Mouse (Mus musculus) kidney, adult 2 months (tissue): ENCODE data around the gene Slc16a11. TPM values are rescaled to one million over a fixed set of nuclear protein-coding genes. Genes with fewer than 3 reads are reported as not detected.
A peak's percentile ranks its signal among the peaks of the same experiment; 100 is the strongest.

ENCODE experiments used
- DNase-seq: peaks from one replicate; pipeline ENCODE4 v3.0.0; 2021
- H3K27ac ChIP-seq: fragments of 200-500 bp; 2 replicates; pipeline ENCODE4 v1.5.1; 2012; ENCODE audit warnings: low read depth, low read length, control low read depth, inconsistent platforms; ENCODE audit not compliant: insufficient read depth
- H3K27me3 ChIP-seq: fragments of 200-500 bp; replicated peaks from 2 replicates; pipeline ENCODE4 v1.6.1; 2012; ENCODE audit warnings: mild to moderate bottlenecking, moderate library complexity, low read length, inconsistent platforms; ENCODE audit not compliant: control insufficient read depth, insufficient read depth
- H3K36me3 ChIP-seq: fragments of 200-500 bp; 2 replicates; pipeline ENCODE4 v1.6.1; 2012; ENCODE audit warnings: mild to moderate bottlenecking, moderate library complexity, low read length, inconsistent platforms; ENCODE audit not compliant: control insufficient read depth, insufficient read depth
- H3K4me1 ChIP-seq: fragments of 200-500 bp; 2 replicates; pipeline ENCODE4 v1.6.1; 2011; ENCODE audit warnings: low read length; ENCODE audit not compliant: control insufficient read depth, insufficient read depth
- H3K4me3 ChIP-seq: fragments of 200-500 bp; 2 replicates; pipeline ENCODE4 v1.5.1; 2011; ENCODE audit warnings: mild to moderate bottlenecking, low read depth, low read length, control low read depth; ENCODE audit not compliant: insufficient read depth
- CTCF ChIP-seq: fragments of 200-500 bp; conservative IDR thresholded peaks from 2 replicates; pipeline ENCODE4 v1.5.1; 2011; ENCODE audit warnings: low read depth, mild to moderate bottlenecking, control low read depth, low read length, moderate library complexity, mixed read lengths; ENCODE audit not compliant: insufficient read depth, insufficient read length
- POLR2A ChIP-seq: fragments of 200-500 bp; IDR thresholded peaks from one replicate; pipeline ENCODE4 v1.6.1; 2011; ENCODE audit warnings: low read depth, low read length, control low read depth
- WGBS: fragments of 180-500 bp; shearing (Covaris S2); methylation state at CpG from one replicate; pipeline ENCODE4 v1.1.7; 2018; 5-methylcytosine and 5-hydroxymethylcytosine counted together
- polyA plus RNA-seq: library from polyadenylated mRNA; depleted of rRNA; stranded (reverse); fragments of >200 nt; gene quantifications from 2 replicates; pipeline ENCODE4 v1.2.3, GENCODE M21; 2012

Slc16a11 gene
- polyA plus RNA-seq, 1 experiment, result 36.4 TPM

DNA sequence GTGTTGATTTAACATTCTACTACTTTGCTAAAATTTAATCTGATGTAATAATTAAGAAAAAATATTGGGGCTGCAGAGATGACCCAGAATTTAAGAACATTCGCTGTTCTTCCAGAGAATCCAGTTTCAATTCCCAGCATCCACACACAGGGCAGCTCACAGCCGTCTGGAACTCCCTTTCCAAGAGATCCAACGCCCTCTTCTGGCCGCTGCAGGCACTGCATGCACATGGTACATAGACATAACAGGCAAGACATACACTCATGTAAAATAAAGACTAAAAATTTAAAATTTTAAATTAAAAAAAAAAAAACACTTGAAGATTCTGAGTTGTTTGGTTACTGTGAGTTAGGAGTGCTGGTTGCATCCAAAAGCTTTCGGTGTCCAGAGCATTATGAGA, 40.3 kb upstream of the Slc16a11 start:
- no peak for TF ChIP-seq POLR2A
- peak; percentile 40; the same call in 1 of the 2 replicates for TF ChIP-seq CTCF
- Histone ChIP-seq H3K4me3 (no peak overlapping the region), H3K36me3 (no peaks in the 10 kb centered on the region), H3K27ac (no peak overlapping the region), H3K4me1 (peaks cover 6% of the 10 kb centered on the region; the same call in 1 of the 2 replicates), H3K27me3 (no peaks in the 10 kb centered on the region)
- 48% methylated on average over 5 of the region's 5 CpGs for WGBS
- peak; percentile 48 for DNase-seq

DNA sequence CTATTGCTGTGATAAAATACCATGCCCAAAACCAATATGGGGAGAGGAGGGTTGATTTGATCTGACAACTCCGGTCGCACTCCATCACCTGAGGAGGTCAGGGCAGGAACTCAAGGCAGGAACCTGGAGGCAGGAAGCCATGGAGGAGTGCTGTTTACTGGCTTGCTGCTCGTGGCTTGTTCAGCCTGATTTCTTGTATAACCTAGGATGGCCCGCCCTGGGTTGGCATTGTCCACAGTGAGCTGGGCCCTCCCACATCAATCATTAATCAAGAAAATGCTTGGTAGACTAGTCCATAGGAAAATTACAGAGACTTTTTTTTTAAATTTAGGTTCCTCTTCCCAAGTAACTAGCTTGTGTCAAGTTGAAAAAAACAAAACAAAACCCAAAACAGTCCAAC, 38.1 kb upstream of the Slc16a11 start:
- TF ChIP-seq CTCF, result no peak
- TF ChIP-seq POLR2A, result no peak
- Histone ChIP-seq H3K4me3 (no peak overlapping the region), H3K27ac (peak overlapping the region; percentile 56; the same call in 1 of the 2 replicates), H3K27me3 (no peaks in the 10 kb centered on the region), H3K4me1 (peaks cover 6% of the 10 kb centered on the region; the same call in 1 of the 2 replicates), H3K36me3 (no peaks in the 10 kb centered on the region)
- peak; percentile 91 for DNase-seq
- 47% methylated on average over 4 of the region's 4 CpGs for WGBS

DNA sequence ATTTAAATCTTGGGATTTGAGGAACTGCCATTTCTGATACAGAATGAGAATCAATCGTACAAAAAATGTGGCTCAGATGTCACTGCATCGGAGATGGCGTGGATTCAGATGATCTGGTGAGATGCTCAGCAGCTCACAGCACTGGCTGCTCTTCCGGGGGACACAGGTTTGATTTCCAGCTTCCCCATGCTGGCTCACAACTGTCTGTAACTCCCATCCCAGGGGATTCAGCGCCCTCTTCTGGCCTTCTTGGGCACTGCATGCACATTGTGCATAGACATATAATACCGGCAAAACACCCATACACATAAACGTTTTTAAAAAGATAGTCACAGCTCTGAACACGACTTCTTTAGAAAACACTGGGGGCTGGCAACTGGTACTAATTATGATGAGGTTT, 34.9 kb upstream of the Slc16a11 start:
- peak; percentile 40 for TF ChIP-seq CTCF
- no peak for TF ChIP-seq POLR2A
- WGBS, result 77% methylated on average over 8 of the region's 8 CpGs

DNA sequence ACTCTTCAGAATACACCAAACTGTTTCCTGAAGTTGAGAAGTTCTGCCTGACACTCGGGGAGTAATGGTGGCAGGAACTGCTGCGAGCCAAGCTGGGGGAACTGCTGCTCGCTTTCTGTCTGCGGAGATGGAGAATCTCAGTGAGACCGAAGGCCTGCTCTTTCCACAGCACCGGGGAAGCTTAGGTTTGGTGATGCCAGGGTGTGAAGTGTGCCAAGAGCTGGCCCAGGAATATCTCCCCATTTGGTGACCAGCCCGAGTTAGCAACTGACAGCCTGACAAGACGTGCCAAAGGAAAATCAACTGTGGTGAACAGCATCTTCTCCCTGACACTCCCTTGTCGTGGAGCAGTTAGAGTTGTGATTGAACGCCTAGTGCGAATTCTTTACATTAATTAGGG, 34.2 kb upstream of the Slc16a11 start:
- DNase-seq, result no peak
- Histone ChIP-seq H3K4me3 (no peak overlapping the region), H3K27me3 (no peaks in the 10 kb centered on the region), H3K4me1 (peaks cover 3% of the 10 kb centered on the region; the same call in 1 of the 2 replicates), H3K36me3 (no peaks in the 10 kb centered on the region), H3K27ac (no peak overlapping the region)
- WGBS, result 86% methylated on average over 11 of the region's 11 CpGs
- TF ChIP-seq CTCF (no peak), POLR2A (no peak)

More for the DNA sequence above, 34.9 kb upstream of the Slc16a11 start:
- peak; percentile 17 for DNase-seq
- Histone ChIP-seq H3K4me3 (no peak overlapping the region), H3K27ac (no peak overlapping the region), H3K27me3 (no peaks in the 10 kb centered on the region), H3K36me3 (no peaks in the 10 kb centered on the region), H3K4me1 (peaks cover 3% of the 10 kb centered on the region; the same call in 1 of the 2 replicates)

DNA sequence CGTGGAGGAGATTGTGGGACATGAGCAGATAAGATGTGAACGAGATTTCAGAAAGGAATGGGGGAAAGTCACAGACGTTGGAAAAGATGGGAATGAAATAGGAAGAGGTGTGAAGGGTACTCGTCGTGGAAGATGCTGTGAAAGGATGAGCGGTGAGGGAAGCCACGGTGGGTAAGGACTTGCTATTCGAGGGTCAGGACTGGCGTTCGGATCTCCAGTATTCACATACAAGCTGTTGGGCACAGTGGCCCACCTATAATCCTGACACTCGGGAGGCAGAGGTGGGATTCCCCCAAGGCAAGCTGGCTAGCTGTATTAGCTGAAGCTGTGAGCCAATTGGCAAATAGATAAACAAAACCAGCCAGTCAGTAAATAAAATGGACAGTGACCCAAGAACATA, 33.8 kb upstream of the Slc16a11 start:
- DNase-seq, result no peak
- H3K36me3 ChIP-seq, result no peaks in the 10 kb centered on the region
- WGBS, result 76% methylated on average over 11 of the region's 11 CpGs
- H3K27ac ChIP-seq, result no peak overlapping the region
- TF ChIP-seq CTCF, result no peak
- TF ChIP-seq POLR2A, result no peak
- no peaks in the 10 kb centered on the region for H3K27me3 ChIP-seq
- peaks cover 3% of the 10 kb centered on the region; the same call in 1 of the 2 replicates for H3K4me1 ChIP-seq
- H3K4me3 ChIP-seq, result no peak overlapping the region

DNA sequence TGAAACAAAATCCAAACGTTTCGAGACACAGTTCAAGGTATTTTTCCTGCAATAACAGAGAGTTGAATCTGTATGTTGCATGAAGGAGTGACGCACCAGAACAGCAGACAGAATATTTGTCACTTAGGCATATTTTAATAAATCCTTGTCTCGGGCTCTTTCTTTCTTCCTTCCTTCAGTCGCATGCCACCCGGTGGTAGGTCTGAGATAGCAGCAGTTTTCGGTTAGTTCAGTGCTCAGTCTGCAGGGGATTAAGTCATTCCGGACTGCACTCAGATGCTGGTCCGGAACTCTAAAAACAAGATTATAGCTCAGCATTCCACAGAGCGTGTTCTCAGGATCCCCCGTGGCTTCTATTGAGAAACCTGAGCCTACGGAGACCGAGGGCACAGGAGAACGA, 33.2 kb upstream of the Slc16a11 start:
- Histone ChIP-seq H3K27ac (no peak overlapping the region), H3K4me1 (no peaks in the 10 kb centered on the region; the same call in 1 of the 2 replicates), H3K36me3 (no peaks in the 10 kb centered on the region), H3K27me3 (no peaks in the 10 kb centered on the region), H3K4me3 (no peak overlapping the region)
- peak; percentile 61 for TF ChIP-seq CTCF
- no peak for TF ChIP-seq POLR2A
- DNase-seq, result peak; percentile 27
- 23% methylated on average over 14 of the region's 14 CpGs for WGBS

DNA sequence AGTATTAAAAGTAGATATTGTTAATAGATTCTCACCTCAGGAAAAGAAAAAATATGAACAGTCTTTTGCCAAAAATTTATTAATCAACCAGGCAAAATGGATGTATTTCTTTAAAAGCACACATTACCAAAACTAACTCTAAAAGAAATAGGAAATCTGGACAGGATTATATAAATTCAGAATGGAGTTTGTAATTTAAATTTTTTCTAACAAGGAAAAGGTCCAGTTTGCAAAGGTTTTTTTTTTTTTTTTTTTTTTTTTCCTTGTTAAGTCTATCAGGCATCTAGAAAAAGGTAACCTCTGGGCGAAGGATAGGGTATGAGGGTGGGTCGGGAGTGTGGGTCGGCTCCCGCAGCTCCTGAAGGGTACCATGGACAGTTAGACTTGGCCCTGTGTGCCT, 32.1 kb upstream of the Slc16a11 start:
- H3K36me3 ChIP-seq, result no peaks in the 10 kb centered on the region
- TF ChIP-seq CTCF (no peak), POLR2A (no peak)
- H3K4me3 ChIP-seq, result no peak overlapping the region
- no peaks in the 10 kb centered on the region for H3K4me1 ChIP-seq
- 94% methylated on average over 4 of the region's 4 CpGs for WGBS
- H3K27me3 ChIP-seq, result no peaks in the 10 kb centered on the region
- H3K27ac ChIP-seq, result no peak overlapping the region
- DNase-seq, result no peak
